Mouse (Mus musculus): ENCODE data around the gene Ppfibp1.

Gene Ppfibp1

GRCm38 (mm10) chr6:147042291-147043290 is 154.3 kb downstream of the Ppfibp1 start, which contains the start of gene Mrps35:
Gene Mrps35, plus strand, starts transcription at chr6:147042764.
- DNase-seq (ENCODE audit: low spot score) = peak; percentile 54

GRCm38 (mm10) chr6:147043633-147044032 is 155.3 kb downstream of the Ppfibp1 start:
- no peak for DNase-seq (ENCODE audit: low spot score)

GRCm38 (mm10) chr6:147049239-147049805 is 161.0 kb downstream of the Ppfibp1 start:
- no peak for DNase-seq (ENCODE audit: low spot score)

GRCm38 (mm10) chr6:147051666-147052065 is 163.4 kb downstream of the Ppfibp1 start:
- no peak for DNase-seq (ENCODE audit: low spot score)

- DNase-seq (ENCODE audit: low spot score) = no peak
These were observed 164.2 kb downstream of the Ppfibp1 start for GRCm38 (mm10) chr6:147052440-147052839.

GRCm38 (mm10) chr6:147053785-147054646 is 165.7 kb downstream of the Ppfibp1 start:
- DNase-seq (ENCODE audit: low spot score) = no peak

GRCm38 (mm10) chr6:147055374-147055977 is 167.2 kb downstream of the Ppfibp1 start:
- no peak for DNase-seq (ENCODE audit: low spot score)

- DNase-seq (ENCODE audit: low spot score) = no peak
These were observed 171.0 kb downstream of the Ppfibp1 start for GRCm38 (mm10) chr6:147059326-147059725.

- DNase-seq (ENCODE audit: low spot score) = no peak
These were observed 173.3 kb downstream of the Ppfibp1 start for GRCm38 (mm10) chr6:147061630-147062029.

- DNase-seq (ENCODE audit: low spot score) = no peak
These were observed 173.7 kb downstream of the Ppfibp1 start for GRCm38 (mm10) chr6:147062034-147062433.

- no peak for DNase-seq (ENCODE audit: low spot score)
These were observed 174.4 kb downstream of the Ppfibp1 start for GRCm38 (mm10) chr6:147062694-147063093.

GRCm38 (mm10) chr6:147064226-147064943 is 176.1 kb downstream of the Ppfibp1 start:
- no peak for DNase-seq (ENCODE audit: low spot score)

GRCm38 (mm10) chr6:147064944-147065261 is 176.6 kb downstream of the Ppfibp1 start:
- no peak for DNase-seq (ENCODE audit: low spot score)

- DNase-seq (ENCODE audit: low spot score) = no peak
These were observed 187.6 kb downstream of the Ppfibp1 start for GRCm38 (mm10) chr6:147075808-147076387.

- DNase-seq (ENCODE audit: low spot score) = no peak
These were observed 188.6 kb downstream of the Ppfibp1 start for GRCm38 (mm10) chr6:147076878-147077277.

GRCm38 (mm10) chr6:147079919-147080318 is 191.6 kb downstream of the Ppfibp1 start:
- no peak for DNase-seq (ENCODE audit: low spot score)
